Mouse (Mus musculus) spleen, adult 2 months (tissue): ENCODE results near the gene Ifna14.

Experiments used
- CTCF ChIP-seq: fragments of 200-500 bp; IDR thresholded peaks from 2 replicates; pipeline ENCODE4 v1.5.1; 2011; ENCODE audit warnings: mild to moderate bottlenecking, inconsistent platforms; ENCODE audit not compliant: insufficient read depth, insufficient read length, insufficient replicate concordance; ENCODE audit errors: extremely low read depth
- POLR2A ChIP-seq: fragments of 200-500 bp; IDR thresholded peaks from 2 replicates; pipeline ENCODE4 v1.6.1; 2011; ENCODE audit warnings: low read depth, low read length, inconsistent platforms

- TF ChIP-seq CTCF: no peak
- TF ChIP-seq POLR2A: no peak
Observed at GRCm38 (mm10) chr4:88530271-88530670, 41.3 kb downstream of the Ifna14 start.
